Mouse (Mus musculus): ENCODE results near the gene Cyb5r3. TPM values are rescaled to one million over a fixed set of nuclear protein-coding genes. Genes with fewer than 3 reads are reported as not detected.

The Cyb5r3 gene
- 402 TPM for polyA plus RNA-seq (2012; fragmentation: generic; extraction: Trizol)
- long read RNA-seq, experiment 1, transcript Cyb5r3-201 (9 exons, 2,422 nt), result major isoform, 434 of 524 reads
- long read RNA-seq, experiment 1, partial matches to known transcripts, result 26 of 524 reads
- long read RNA-seq, experiment 1, other reads (novel, unspliced or antisense), result 63 of 524 reads
- long read RNA-seq, experiment 2, transcript Cyb5r3-201 (9 exons, 2,422 nt), result major isoform, 3,122 of 3,200 reads
- long read RNA-seq, experiment 2, partial matches to known transcripts, result 30 of 3,200 reads
- long read RNA-seq, experiment 2, other reads (novel, unspliced or antisense), result 46 of 3,200 reads

DNA sequence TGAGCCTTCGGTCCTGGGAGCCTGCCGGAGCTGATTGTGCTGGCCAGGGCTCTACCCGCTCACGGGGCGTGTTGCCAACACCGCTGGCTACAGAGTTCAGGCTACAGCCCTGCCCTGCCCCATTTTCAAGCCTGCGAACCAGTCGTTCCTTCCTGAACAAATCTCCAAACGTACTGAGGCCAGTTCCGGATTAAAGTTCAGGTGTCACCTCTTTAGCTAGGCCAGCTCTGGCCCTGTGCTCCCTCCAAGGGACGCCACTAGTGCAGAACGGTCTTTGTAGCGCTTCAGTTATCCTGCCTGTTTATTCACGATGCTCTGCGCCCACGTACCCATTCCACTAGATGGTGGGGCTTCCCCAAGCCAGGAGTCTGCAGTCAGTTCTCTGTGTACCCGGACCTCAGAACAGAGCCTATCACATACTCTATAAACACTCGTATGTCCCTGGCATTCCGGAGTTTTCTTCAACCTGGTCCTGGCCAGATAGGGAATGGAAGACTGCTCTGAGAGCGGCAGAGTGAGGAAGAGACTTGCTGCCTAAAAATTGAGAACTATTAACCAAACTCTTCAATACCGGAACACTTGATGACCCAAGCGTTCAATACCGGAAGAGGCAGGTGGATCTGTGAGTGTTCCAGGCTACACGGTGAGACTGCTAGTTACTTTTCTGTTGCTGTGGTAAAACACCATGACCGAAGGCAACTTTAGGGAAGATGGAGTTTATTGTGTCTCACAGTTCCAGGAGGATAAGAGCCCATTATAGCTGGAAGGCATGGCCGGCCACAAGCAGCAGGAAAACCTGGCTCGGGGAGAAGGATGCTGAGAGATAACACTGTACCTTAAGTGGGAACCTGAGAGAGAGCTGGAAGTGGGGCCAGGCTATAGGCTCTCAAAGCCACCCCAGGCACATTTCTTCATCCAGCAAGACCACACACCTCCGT lies at the start of gene Cyb5r3:
Cyb5r3 (minus strand) TSS at position 101 of the 938 bp plus-strand sequence.
- no peak for TF ChIP-seq MYOG (IDR thresholded peaks at IDR 0.05; ENCODE audit: control insufficient read depth, extremely low read depth, insufficient read length)
- no peak for TF ChIP-seq CTCF (IDR thresholded peaks at IDR 0.05; ENCODE audit: control insufficient read depth, insufficient read depth, insufficient read length)
- TF ChIP-seq FOSL1 (IDR thresholded peaks at IDR 0.05; ENCODE audit: insufficient read depth, low read length, poor library complexity, severe bottlenecking), result no peak
- TF ChIP-seq CEBPB (IDR thresholded peaks at IDR 0.05; ENCODE audit: low read depth), result no peak
- no peak for TF ChIP-seq MYOD1 (IDR thresholded peaks at IDR 0.05; ENCODE audit: control insufficient read depth, insufficient read length, low read depth)
- no peak for TF ChIP-seq USF1 (IDR thresholded peaks at IDR 0.05; ENCODE audit: low read depth)
- TF ChIP-seq MAX (IDR thresholded peaks at IDR 0.05), result no peak
- H3K27me3 ChIP-seq (ENCODE audit: control insufficient read depth, insufficient read depth, insufficient read length), result no peaks in the 10 kb centered on the region

DNA sequence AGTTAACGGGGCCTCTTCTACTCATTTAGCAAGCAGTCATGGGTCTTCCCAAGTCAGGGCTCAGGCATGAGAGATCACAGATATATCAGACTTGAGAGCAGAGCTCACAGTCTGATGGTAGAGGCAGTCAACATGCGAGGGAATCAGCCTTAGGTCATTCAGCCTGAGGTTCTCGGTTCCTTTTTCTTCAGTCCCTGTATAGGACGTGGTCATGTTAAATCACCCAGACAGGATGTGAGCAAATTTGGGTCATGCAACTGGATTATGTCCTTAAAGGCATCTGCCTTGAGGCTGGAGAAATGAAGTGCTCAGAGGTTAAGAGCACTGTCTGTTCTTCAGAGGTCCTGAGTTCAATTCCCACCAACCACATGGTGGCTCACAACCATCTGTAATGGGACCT lies 49.3 kb upstream of the Cyb5r3 start:
- Histone ChIP-seq H3K4me3 (ENCODE audit: insufficient read depth, poor library complexity, severe bottlenecking) (no peak overlapping the region), H3K36me3 (ENCODE audit: control insufficient read depth, insufficient read depth) (no peaks in the 10 kb centered on the region), H3K79me3 (ENCODE audit: low read depth) (no peaks in the 10 kb centered on the region), H3ac (ENCODE audit: control insufficient read depth, insufficient read length, low read depth) (no peak overlapping the region), H3K27me3 (ENCODE audit: control insufficient read depth, insufficient read depth, insufficient read length) (no peaks in the 10 kb centered on the region), H3K79me2 (ENCODE audit: control insufficient read depth, insufficient read depth) (no peaks in the 10 kb centered on the region)
- TF ChIP-seq CTCF (IDR thresholded peaks at IDR 0.05; ENCODE audit: control insufficient read depth, insufficient read depth, insufficient read length), result no peak
- no peak for TF ChIP-seq MAX (IDR thresholded peaks at IDR 0.05)
- no peak for TF ChIP-seq MYOD1 (IDR thresholded peaks at IDR 0.05; ENCODE audit: control insufficient read depth, insufficient read length, low read depth)
- no peak for TF ChIP-seq MYOG (IDR thresholded peaks at IDR 0.05; ENCODE audit: control insufficient read depth, extremely low read depth, insufficient read length)

More for the DNA sequence above, at the start of gene Cyb5r3:
- H3K79me3 ChIP-seq (ENCODE audit: low read depth), result peaks cover 38% of the 10 kb centered on the region
- H3ac ChIP-seq (ENCODE audit: control insufficient read depth, insufficient read length, low read depth), result peak within 1 kb of the TSS; percentile 73
- H3K79me2 ChIP-seq (ENCODE audit: control insufficient read depth, insufficient read depth), result peaks cover 43% of the 10 kb centered on the region
- H3K36me3 ChIP-seq (ENCODE audit: control insufficient read depth, insufficient read depth), result no peaks in the 10 kb centered on the region
- H3K4me3 ChIP-seq (ENCODE audit: insufficient read depth, poor library complexity, severe bottlenecking), result peak within 1 kb of the TSS; percentile 75

DNA sequence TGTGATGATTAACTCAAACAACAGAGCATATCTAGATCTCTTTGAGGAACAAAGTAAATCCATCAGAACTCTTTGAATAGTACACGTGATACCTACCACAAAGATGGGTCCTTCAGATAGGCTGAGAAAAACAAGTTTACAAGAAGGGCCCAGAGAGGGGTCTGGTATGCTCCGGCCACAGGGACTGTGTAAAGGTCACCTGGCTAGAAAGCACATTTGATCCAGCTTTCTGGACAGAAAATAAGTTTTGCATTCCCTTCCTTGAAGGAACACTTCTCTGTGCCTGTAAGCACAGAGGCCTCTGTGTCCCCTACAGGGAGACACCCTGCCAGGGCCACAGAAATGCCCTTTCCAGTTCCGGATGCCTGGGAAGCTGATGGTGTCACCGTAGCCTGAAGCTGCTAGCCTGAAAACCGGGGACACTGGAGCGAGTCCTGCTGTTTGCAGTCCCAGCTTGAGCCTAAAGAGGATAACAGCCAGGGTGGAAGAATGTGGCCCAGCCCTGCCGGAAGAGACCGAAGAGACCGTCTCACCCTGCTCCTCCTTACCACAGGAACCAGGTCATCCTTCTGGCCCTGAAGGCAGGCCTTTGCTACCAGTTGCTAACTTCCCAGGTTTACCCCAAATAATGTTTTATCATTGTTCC lies 48.1 kb upstream of the Cyb5r3 start:
- no peak overlapping the region for H3ac ChIP-seq (ENCODE audit: control insufficient read depth, insufficient read length, low read depth)
- H3K4me3 ChIP-seq (ENCODE audit: insufficient read depth, poor library complexity, severe bottlenecking), result no peak overlapping the region
- H3K79me3 ChIP-seq (ENCODE audit: low read depth), result no peaks in the 10 kb centered on the region
- no peak for TF ChIP-seq CEBPB (IDR thresholded peaks at IDR 0.05; ENCODE audit: low read depth)
- TF ChIP-seq FOSL1 (IDR thresholded peaks at IDR 0.05; ENCODE audit: insufficient read depth, low read length, poor library complexity, severe bottlenecking), result no peak
- no peak for TF ChIP-seq USF1 (IDR thresholded peaks at IDR 0.05; ENCODE audit: low read depth)
- TF ChIP-seq MAX (IDR thresholded peaks at IDR 0.05), result no peak
- no peak for TF ChIP-seq MYOD1 (IDR thresholded peaks at IDR 0.05; ENCODE audit: control insufficient read depth, insufficient read length, low read depth)
- no peak for TF ChIP-seq MYOG (IDR thresholded peaks at IDR 0.05; ENCODE audit: control insufficient read depth, extremely low read depth, insufficient read length)
- TF ChIP-seq CTCF (IDR thresholded peaks at IDR 0.05; ENCODE audit: control insufficient read depth, insufficient read depth, insufficient read length), result no peak
- no peaks in the 10 kb centered on the region for H3K27me3 ChIP-seq (ENCODE audit: control insufficient read depth, insufficient read depth, insufficient read length)
- no peaks in the 10 kb centered on the region for H3K79me2 ChIP-seq (ENCODE audit: control insufficient read depth, insufficient read depth)
- no peaks in the 10 kb centered on the region for H3K36me3 ChIP-seq (ENCODE audit: control insufficient read depth, insufficient read depth)

DNA sequence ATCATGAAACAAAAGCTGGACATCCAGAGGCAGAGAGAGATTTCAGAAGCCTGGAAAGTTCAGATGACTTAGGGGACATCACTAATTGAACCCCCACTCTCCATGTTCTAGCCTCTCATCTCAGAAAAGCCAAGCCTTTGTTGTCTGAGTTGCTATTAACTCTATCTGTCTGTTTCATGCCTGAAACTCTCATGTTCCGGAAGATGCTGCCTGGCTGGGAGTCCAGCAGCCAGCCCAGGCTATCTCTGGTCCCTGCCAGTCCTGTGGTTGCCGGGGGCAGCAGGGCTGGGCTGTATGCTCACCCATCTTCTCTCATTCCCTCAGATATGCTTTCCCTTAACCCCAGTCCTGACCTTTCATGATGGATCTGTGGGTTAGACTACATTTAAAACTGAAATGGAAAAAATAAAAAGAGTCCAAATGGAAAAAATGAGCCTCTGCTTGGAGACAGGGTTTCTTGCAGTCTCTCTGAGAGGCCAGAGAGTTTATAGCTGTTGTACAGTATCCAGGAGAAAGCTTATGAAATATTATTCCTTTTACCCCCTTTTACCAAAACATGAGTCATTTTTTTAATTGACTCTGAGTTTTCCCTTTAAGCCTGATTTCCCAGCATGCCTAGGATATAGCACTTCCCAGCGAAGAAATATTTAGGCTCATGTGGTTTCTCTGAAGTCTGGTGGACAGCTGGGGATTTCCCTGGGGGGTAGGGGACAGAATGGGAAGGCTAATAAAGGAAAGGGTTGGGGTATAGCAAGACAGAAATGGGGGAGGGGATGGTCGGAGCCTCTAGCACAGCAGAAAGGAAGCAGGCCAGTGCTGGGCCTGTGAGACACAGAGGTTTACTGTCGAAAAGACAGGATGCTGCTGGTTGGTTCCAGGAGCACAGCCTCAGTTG lies 43.2 kb upstream of the Cyb5r3 start:
- peak overlapping the region; percentile 34 for H3ac ChIP-seq (ENCODE audit: control insufficient read depth, insufficient read length, low read depth)
- H3K36me3 ChIP-seq (ENCODE audit: control insufficient read depth, insufficient read depth), result no peaks in the 10 kb centered on the region
- H3K79me2 ChIP-seq (ENCODE audit: control insufficient read depth, insufficient read depth), result no peaks in the 10 kb centered on the region
- no peaks in the 10 kb centered on the region for H3K27me3 ChIP-seq (ENCODE audit: control insufficient read depth, insufficient read depth, insufficient read length)
- H3K4me3 ChIP-seq (ENCODE audit: insufficient read depth, poor library complexity, severe bottlenecking), result no peak overlapping the region
- TF ChIP-seq USF1 (IDR thresholded peaks at IDR 0.05; ENCODE audit: low read depth) (no peak), FOSL1 (IDR thresholded peaks at IDR 0.05; ENCODE audit: insufficient read depth, low read length, poor library complexity, severe bottlenecking) (peak; percentile 75), MYOD1 (IDR thresholded peaks at IDR 0.05; ENCODE audit: control insufficient read depth, insufficient read length, low read depth) (peak; percentile 82), MYOG (IDR thresholded peaks at IDR 0.05; ENCODE audit: control insufficient read depth, extremely low read depth, insufficient read length) (no peak), CEBPB (IDR thresholded peaks at IDR 0.05; ENCODE audit: low read depth) (peak; percentile 63)
- H3K79me3 ChIP-seq (ENCODE audit: low read depth), result no peaks in the 10 kb centered on the region

DNA sequence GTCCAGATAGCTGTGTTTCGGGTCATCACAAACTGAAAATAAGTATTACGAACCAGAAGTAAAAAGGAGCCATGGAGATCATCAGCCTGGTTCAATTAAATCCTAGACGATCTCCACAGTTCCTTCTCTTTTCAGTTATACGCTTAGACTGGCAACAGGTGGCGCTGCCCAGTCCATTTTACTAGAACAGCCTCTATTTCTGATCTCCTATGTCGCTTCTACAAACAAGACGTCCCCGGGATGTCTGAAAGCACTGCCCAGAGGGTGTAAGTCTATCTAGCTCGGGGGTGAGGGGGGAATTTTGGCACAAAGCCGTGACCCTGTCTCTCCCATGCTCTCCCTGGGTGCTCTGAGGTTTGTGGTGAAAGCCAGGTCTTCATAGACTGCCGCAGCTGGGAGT lies 37.8 kb upstream of the Cyb5r3 start:
- Histone ChIP-seq H3K27me3 (ENCODE audit: control insufficient read depth, insufficient read depth, insufficient read length) (no peaks in the 10 kb centered on the region), H3K79me2 (ENCODE audit: control insufficient read depth, insufficient read depth) (no peaks in the 10 kb centered on the region), H3K4me3 (ENCODE audit: insufficient read depth, poor library complexity, severe bottlenecking) (no peak overlapping the region), H3K36me3 (ENCODE audit: control insufficient read depth, insufficient read depth) (no peaks in the 10 kb centered on the region), H3K79me3 (ENCODE audit: low read depth) (no peaks in the 10 kb centered on the region), H3ac (ENCODE audit: control insufficient read depth, insufficient read length, low read depth) (no peak overlapping the region)
- TF ChIP-seq MYOG (IDR thresholded peaks at IDR 0.05; ENCODE audit: control insufficient read depth, extremely low read depth, insufficient read length) (no peak), CTCF (IDR thresholded peaks at IDR 0.05; ENCODE audit: control insufficient read depth, insufficient read depth, insufficient read length) (peak; percentile 5)

Measured in C2C12 (cell line).